Mouse (Mus musculus) cerebellum, adult 18-20 months (tissue): Measurements from ENCODE around the gene Dock8.

ENCODE experiments used
- DNase-seq, 2 experiments: peaks; one replicate each; pipeline ENCODE4 v3.0.0; 2021

The Dock8 gene

DNA sequence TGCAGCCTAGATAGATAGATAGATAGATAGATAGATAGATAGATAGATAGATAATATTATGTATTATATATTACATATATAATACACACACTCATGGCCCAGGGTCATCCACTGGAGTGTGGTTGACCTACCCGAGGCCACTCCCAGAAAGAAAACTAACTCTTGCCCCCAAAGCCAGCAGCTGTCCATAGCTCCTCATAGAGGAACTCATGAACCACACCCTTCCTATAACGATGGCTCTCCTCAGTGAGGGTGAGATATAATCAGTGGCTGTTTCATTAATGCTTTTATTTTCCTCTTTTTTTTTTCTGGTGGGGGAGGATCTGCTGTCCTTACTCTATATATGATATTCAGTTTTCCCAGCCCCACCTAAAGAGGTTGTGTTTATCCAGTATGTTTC lies 134.6 kb downstream of the Dock8 start:
- no peak for DNase-seq

DNA sequence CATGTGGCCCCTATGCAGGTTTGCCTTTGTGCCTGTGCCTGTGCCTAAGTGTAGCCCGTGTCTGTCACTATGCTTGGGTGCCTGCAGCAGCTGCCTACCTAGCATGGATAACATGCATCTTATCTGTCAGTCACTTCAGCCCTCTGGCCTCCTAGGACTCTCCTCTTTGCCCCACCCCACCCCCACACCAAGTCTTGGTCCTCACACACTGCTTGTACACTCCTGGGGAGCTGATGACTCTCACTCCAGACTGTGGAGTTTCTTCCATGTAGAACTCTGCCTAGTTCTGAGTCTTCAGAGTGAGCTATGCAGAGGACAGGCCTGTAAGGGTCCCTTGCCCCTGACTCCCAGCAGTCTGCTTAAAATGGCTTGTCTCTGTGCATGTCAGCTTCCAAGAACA lies 136.8 kb downstream of the Dock8 start:
- no peak for DNase-seq

- no peak for DNase-seq
Observed at GRCm38 (mm10) chr19:25137907-25138820, 138.8 kb downstream of the Dock8 start.

DNA sequence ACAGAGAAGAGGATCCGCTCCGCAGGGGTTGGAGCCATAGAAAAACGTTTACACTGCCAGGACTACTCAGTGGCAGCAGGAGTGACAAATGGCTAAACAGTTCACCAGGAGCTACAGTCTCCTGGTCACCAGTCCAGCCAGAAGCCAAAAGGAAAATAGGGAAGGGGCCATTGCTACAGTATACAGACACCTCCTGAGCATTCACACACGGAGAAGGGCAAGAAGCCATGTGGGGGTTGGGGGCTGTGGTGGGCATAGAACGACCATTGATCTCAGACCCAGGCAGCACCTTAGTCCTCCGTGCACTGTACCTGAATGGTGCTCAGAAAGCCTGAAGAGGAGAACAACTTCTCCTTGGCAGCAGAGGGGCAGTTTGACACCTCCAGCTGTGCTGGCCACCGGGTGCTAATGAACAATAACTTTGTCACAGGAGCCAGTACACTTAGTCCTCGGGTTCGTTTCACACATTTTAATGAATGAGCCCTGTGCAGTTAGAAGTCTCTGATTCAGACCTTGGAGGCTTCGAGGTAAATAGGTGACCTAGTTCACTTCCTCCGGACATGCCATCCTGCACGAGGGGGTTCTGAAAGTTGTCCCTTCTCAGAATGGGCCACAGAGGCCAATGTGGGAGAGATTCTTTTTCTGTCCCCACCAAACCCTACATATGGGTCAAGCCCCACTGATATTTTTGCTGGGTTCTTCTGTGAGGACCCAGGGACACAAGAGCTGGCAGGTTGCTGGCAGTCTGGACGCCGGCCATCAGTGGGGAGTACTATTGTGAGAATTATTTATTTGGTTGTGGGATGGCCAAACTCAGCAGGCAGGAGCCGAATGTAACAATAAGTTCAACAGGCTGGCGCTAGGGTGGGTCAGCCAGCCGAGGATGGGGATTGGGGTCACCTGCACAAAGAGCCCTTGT lies 145.0 kb downstream of the Dock8 start:
- DNase-seq = peak; percentile 9 to 19

GRCm38 (mm10) chr19:25145116-25145515 lies 145.8 kb downstream of the Dock8 start:
- DNase-seq = no peak

- DNase-seq = no peak
Observed at GRCm38 (mm10) chr19:25146122-25146521, 146.8 kb downstream of the Dock8 start.

- no peak for DNase-seq
Observed at GRCm38 (mm10) chr19:25149788-25150187, 150.5 kb downstream of the Dock8 start.

- no peak for DNase-seq
Observed at GRCm38 (mm10) chr19:25154506-25155178, 155.3 kb downstream of the Dock8 start.

- no peak for DNase-seq
Observed at GRCm38 (mm10) chr19:25155250-25155649, 155.9 kb downstream of the Dock8 start.

DNA sequence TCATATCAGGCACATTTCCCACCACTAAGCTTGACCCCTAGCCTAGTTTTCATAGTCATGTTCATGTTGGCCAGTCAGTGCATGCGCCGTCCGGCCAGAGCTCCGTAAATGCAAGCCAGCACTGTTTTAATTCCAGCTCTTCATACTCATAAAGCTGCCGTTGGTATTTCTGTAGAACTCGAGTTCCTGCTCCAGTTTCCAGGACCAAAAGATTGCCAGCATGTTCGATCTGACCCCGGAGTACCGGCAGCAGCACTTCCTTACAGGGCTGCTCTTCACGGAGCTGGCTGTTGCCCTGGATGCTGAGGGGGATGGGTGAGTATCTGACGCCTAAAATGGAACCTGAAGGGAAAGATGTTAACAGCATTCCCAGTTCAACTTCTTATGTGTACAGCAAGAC lies 156.4 kb downstream of the Dock8 start:
- no peak for DNase-seq

- DNase-seq = no peak
Observed at GRCm38 (mm10) chr19:25162270-25162669, 162.9 kb downstream of the Dock8 start.

GRCm38 (mm10) chr19:25163426-25163825 lies 164.1 kb downstream of the Dock8 start:
- no peak for DNase-seq

DNA sequence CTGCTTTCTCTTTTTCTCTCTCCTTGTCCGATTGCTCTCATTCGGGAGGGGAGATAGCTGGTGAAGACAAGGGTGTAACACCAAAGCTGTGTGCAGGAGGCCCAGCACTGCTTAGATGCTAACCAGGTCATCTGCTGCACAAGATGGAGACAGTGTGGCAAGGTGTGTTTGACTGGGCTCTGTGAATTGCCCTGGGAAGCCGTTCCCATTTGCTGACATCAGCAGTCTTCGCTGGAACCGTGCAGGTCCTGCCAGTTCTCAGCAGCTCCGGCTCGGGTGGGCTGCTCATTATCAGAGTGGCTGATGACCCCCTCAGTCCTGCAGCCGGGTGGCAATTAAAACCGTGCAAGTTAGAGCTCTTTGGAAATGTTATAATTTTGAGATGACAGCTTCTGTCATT lies 167.1 kb downstream of the Dock8 start:
- no peak for DNase-seq

DNA sequence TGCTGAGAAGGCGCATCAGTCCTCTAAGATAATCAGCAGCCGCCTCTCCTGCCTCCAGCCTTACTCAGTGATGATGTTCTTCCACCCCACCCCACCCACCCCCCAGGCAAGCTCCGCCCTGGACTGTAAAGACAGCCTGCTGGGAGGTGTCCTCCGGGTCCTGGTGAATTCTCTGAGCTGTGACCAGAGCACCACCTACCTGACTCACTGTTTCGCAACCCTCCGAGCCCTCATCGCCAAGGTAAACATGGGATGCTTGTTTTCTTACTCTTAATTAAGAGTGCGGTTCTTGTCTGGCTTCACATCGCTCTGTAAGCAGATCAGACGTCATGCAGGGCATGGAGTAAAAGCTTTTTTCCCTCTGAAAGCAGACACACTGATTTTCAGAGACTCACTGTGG lies 172.1 kb downstream of the Dock8 start:
- DNase-seq = no peak

GRCm38 (mm10) chr19:25176746-25177145 lies 177.4 kb downstream of the Dock8 start:
- no peak for DNase-seq

DNA sequence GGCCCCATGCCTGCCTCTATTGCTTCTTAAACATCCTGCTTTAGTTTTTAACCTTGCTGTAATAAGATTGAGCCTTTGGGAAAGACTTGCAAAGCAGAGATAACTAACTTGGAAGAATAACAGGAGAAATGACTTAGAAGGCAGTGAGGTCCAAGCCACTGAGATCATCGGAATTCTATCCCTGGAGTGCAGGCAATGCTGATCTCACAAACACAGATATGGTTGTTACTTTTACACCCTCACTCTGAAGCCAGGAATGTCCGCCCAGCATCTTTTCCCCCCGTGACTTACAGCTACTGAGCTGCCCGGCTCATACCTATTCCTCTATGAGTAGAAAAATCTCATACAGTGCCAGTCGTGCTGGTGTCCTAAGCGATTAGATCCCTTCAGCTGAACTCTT lies 180.7 kb downstream of the Dock8 start:
- DNase-seq = no peak

- no peak for DNase-seq
Observed at GRCm38 (mm10) chr19:25180547-25180946, 181.2 kb downstream of the Dock8 start.

DNA sequence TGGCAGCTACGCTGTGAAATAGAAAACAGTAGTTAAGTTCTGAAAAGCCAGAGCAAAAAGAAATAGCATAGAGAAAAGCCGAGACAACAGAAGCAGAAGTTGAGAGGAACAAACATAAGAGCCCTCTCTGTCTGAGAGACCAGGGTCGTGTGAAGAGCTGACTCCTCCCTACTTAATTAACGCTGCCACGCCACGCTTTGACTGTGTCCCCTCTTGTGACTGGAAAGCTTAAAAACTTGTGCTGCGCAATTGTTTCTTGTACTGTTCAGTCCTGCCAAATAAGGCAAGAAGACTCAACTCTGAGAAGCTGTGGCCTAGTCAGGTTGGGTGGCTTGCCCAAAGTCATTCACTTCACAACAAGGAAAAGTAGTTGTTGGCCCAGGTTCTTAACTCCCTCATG lies 184.7 kb downstream of the Dock8 start:
- no peak for DNase-seq

GRCm38 (mm10) chr19:25186316-25186715 lies 187.0 kb downstream of the Dock8 start:
- DNase-seq = no peak

GRCm38 (mm10) chr19:25187681-25188080 lies 188.3 kb downstream of the Dock8 start:
- DNase-seq = no peak

DNA sequence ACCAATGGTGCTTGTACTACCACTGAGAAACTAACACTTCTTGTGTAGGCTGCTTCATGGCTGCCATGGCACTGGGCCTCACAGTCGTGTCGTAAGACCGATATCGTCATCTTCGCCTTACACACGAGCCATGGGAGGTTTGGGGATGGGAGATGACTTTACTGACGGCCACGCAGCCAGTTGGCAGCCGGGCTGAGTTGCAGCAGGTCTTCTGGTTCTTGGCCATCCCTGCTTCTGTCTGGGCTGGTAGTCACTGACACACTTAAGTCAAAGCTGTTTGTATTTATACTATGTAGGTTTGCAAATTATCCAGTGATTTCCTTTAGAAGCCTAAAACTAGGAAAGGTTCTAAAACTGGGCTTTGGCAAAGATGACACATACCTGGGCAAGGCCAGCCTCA lies 194.4 kb downstream of the Dock8 start:
- DNase-seq = no peak

GRCm38 (mm10) chr19:25200081-25200860 lies 200.9 kb downstream of the Dock8 start:
- DNase-seq = no peak
